Mouse (Mus musculus) hindbrain, postnatal 0 days (tissue): ENCODE data around the gene Snx30. TPM values are rescaled to one million over a fixed set of nuclear protein-coding genes. Genes with fewer than 3 reads are reported as not detected.

Experiments used
- ATAC-seq: fragments of 200-750 bp; cut with Nextera tagmentation; 2 replicates; pipeline ENCODE4 v1.8.0; 2017; ENCODE audit warnings: mild to moderate bottlenecking, moderate TSS enrichment, moderate library complexity
- DNase-seq: peaks from one replicate; pipeline ENCODE4 v3.0.0-alpha.2; 2015; ENCODE audit warnings: low spot score
- H3K27ac ChIP-seq: fragments of 300-500 bp; sonication (generic); 2 replicates; pipeline ENCODE4 v1.5.1; 2014; ENCODE audit warnings: mild to moderate bottlenecking
- H3K27me3 ChIP-seq: fragments of 300-500 bp; sonication (generic); 2 replicates; pipeline ENCODE4 v1.6.1; 2014; ENCODE audit warnings: low read length, mixed read lengths; ENCODE audit not compliant: insufficient read depth
- H3K36me3 ChIP-seq: fragments of 300-500 bp; sonication (generic); 2 replicates; pipeline ENCODE4 v1.6.1; 2014; ENCODE audit warnings: low read length, mixed read lengths; ENCODE audit not compliant: insufficient read depth
- H3K4me1 ChIP-seq: fragments of 300-500 bp; sonication (generic); 2 replicates; pipeline ENCODE4 v1.6.1; 2014; ENCODE audit warnings: antibody characterized with exemption, low read length, mixed read lengths; ENCODE audit not compliant: insufficient read depth
- H3K4me2 ChIP-seq: fragments of 300-500 bp; sonication (generic); 2 replicates; pipeline ENCODE4 v1.6.1; 2014; ENCODE audit warnings: low read depth, mild to moderate bottlenecking, low read length, moderate library complexity, mixed read lengths
- H3K4me3 ChIP-seq: fragments of 300-500 bp; sonication (generic); 2 replicates; pipeline ENCODE4 v1.5.1; 2014; ENCODE audit warnings: low read length
- H3K9ac ChIP-seq: fragments of 300-500 bp; sonication (generic); replicated peaks from 2 replicates; pipeline ENCODE4 v1.6.1; 2014; ENCODE audit warnings: mild to moderate bottlenecking, low read length, moderate library complexity, mixed read lengths
- H3K9me3 ChIP-seq: fragments of 300-500 bp; sonication (generic); 2 replicates; pipeline ENCODE4 v1.6.1; 2016; ENCODE audit warnings: low read length, mixed read lengths
- CTCF ChIP-seq: IDR thresholded peaks from 2 replicates; pipeline ENCODE4 v1.5.1; 2016; ENCODE audit warnings: antibody characterized with exemption, control low read depth, low read depth
- WGBS: fragments of 180-500 bp; shearing (Covaris S2); extraction: QIAGEN DNeasy Blood & Tissue Kit; methylation state at CpG from one replicate; pipeline ENCODE4 v1.1.7; 2014; 5-methylcytosine and 5-hydroxymethylcytosine counted together
- polyA plus RNA-seq: library from polyadenylated mRNA; unstranded; fragments of >200 nt; fragmentation: Nextera tagmentation; extraction: Ambion mirVana; gene quantifications from 2 replicates; pipeline ENCODE4 v1.2.1, GENCODE M21; 2015
- total RNA-seq: library from RNA; depleted of rRNA; stranded (reverse); fragments of >200 nt; gene quantifications from 2 replicates; pipeline ENCODE4 v1.2.3, GENCODE M21; 2014

Gene Snx30
- total and polyA plus RNA-seq, 2 experiments from 2014 or later = 15.8 to 31.2 TPM

GRCm38 (mm10) chr4:59876570-59876969, 70.9 kb downstream of the Snx30 start:
- TF ChIP-seq CTCF = no peak
- WGBS = 50% methylated on average over 6 of the region's 6 CpGs
- H3K27ac ChIP-seq = no peak overlapping the region
- DNase-seq = no peak
- peak; percentile 52; the same call in 1 of the 2 replicates for ATAC-seq
- H3K36me3 ChIP-seq = peaks cover 13% of the 10 kb centered on the region; the same call in 1 of the 2 replicates
- no peaks in the 10 kb centered on the region for H3K27me3 ChIP-seq
- no peaks in the 10 kb centered on the region for H3K9me3 ChIP-seq
- no peaks in the 10 kb centered on the region for H3K4me1 ChIP-seq
- H3K4me2 ChIP-seq = no peak overlapping the region
- no peak overlapping the region for H3K9ac ChIP-seq
- H3K4me3 ChIP-seq = no peak overlapping the region

GRCm38 (mm10) chr4:59877025-59877424, 71.4 kb downstream of the Snx30 start:
- WGBS = 43% methylated on average over 2 of the region's 2 CpGs
- no peak overlapping the region for H3K4me3 ChIP-seq
- no peak overlapping the region for H3K27ac ChIP-seq
- DNase-seq (peak; percentile 18), ATAC-seq (peak; percentile 43; the same call in 1 of the 2 replicates)
- H3K27me3 ChIP-seq = no peaks in the 10 kb centered on the region
- H3K9me3 ChIP-seq = no peaks in the 10 kb centered on the region
- TF ChIP-seq CTCF = peak; percentile 26; the same call in 1 of the 2 replicates
- no peak overlapping the region for H3K9ac ChIP-seq
- H3K36me3 ChIP-seq = peaks cover 13% of the 10 kb centered on the region; the same call in 1 of the 2 replicates
- no peak overlapping the region for H3K4me2 ChIP-seq
- H3K4me1 ChIP-seq = no peaks in the 10 kb centered on the region

GRCm38 (mm10) chr4:59878595-59878994, 73.0 kb downstream of the Snx30 start:
- DNase-seq = no peak
- no peak overlapping the region for H3K9ac ChIP-seq
- H3K27ac ChIP-seq = no peak overlapping the region
- peaks cover 13% of the 10 kb centered on the region; the same call in 1 of the 2 replicates for H3K36me3 ChIP-seq
- no peaks in the 10 kb centered on the region for H3K4me1 ChIP-seq
- 95% methylated on average over 8 of the region's 8 CpGs for WGBS
- H3K27me3 ChIP-seq = no peaks in the 10 kb centered on the region
- ATAC-seq = no peak
- no peak overlapping the region for H3K4me2 ChIP-seq
- no peak overlapping the region for H3K4me3 ChIP-seq
- no peaks in the 10 kb centered on the region for H3K9me3 ChIP-seq
- no peak for TF ChIP-seq CTCF

DNA sequence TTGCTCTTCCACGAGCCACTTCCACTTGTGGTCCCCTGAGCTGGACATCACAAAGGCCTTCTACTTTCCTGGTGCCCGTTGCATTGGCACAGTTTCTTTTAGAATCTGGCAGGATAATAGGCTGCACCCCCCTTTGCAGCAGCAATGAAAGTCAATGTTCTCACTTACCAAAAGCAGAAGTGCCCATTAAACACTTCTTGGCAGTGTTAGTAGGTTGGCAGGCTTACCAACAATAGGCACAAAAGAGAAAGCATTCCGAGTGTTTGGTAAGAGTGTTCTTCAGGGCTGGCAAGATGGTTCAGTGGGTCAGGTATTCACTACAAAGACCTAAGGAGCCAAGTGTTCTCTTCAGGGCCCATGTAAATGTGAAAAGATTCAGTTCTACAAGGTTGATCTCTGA, 73.8 kb downstream of the Snx30 start:
- Histone ChIP-seq H3K4me1 (no peaks in the 10 kb centered on the region), H3K9me3 (no peaks in the 10 kb centered on the region), H3K27ac (no peak overlapping the region), H3K4me3 (no peak overlapping the region), H3K9ac (no peak overlapping the region), H3K27me3 (no peaks in the 10 kb centered on the region), H3K4me2 (no peak overlapping the region), H3K36me3 (peaks cover 13% of the 10 kb centered on the region; the same call in 1 of the 2 replicates)
- WGBS = 57% methylated on average over 3 of the region's 3 CpGs
- no peak for TF ChIP-seq CTCF
- DNase-seq (peak; percentile 28), ATAC-seq (no peak)

GRCm38 (mm10) chr4:59880725-59881124, 75.1 kb downstream of the Snx30 start:
- H3K9ac ChIP-seq = no peak overlapping the region
- no peak overlapping the region for H3K27ac ChIP-seq
- TF ChIP-seq CTCF = no peak
- no peaks in the 10 kb centered on the region for H3K9me3 ChIP-seq
- H3K4me1 ChIP-seq = no peaks in the 10 kb centered on the region
- H3K4me2 ChIP-seq = no peak overlapping the region
- peaks cover 13% of the 10 kb centered on the region; the same call in 1 of the 2 replicates for H3K36me3 ChIP-seq
- WGBS = 86% methylated on average over 5 of the region's 5 CpGs
- DNase-seq (no peak), ATAC-seq (no peak)
- H3K4me3 ChIP-seq = no peak overlapping the region
- no peaks in the 10 kb centered on the region for H3K27me3 ChIP-seq

- Histone ChIP-seq H3K4me1 (no peaks in the 10 kb centered on the region), H3K36me3 (peaks cover 14% of the 10 kb centered on the region; the same call in 1 of the 2 replicates), H3K27me3 (no peaks in the 10 kb centered on the region), H3K9ac (no peak overlapping the region), H3K4me2 (no peak overlapping the region), H3K27ac (no peak overlapping the region), H3K9me3 (no peaks in the 10 kb centered on the region), H3K4me3 (no peak overlapping the region)
- no peak for ATAC-seq
- no peak for TF ChIP-seq CTCF
- WGBS = 90% methylated on average over 2 of the region's 2 CpGs
- no peak for DNase-seq
Measured at GRCm38 (mm10) chr4:59881210-59881609, 75.6 kb downstream of the Snx30 start.

DNA sequence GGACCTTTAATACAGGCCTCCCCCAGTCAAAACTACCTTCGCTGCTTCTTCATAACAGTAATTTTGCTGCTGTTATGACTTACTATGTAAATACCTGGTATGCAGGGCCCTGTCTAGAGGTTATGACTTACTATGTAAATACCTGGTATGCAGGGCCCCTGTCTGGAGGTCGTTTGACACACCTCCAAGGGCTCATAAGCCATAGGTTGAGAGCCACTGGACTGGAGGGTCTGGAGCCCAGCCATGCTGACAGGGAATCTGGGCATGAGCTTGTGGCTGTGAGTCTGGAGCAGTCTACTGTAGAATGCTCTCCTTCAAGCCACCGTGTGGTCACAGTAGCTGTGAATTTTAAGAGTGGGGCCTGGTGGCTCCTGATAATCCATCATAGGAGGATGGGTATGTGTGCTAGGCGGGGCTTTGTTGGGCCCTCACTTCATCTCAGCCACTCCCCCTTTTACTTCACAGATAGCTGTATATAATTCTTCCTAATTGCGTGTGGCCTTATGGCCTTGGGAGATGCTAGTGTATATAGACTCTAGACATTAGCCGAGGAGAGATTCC, 78.6 kb downstream of the Snx30 start:
- 85% methylated on average over 6 of the region's 6 CpGs for WGBS
- Histone ChIP-seq H3K27ac (no peak overlapping the region), H3K27me3 (no peaks in the 10 kb centered on the region), H3K9ac (no peak overlapping the region), H3K9me3 (no peaks in the 10 kb centered on the region), H3K4me1 (no peaks in the 10 kb centered on the region), H3K36me3 (peaks cover 16% of the 10 kb centered on the region; the same call in 1 of the 2 replicates), H3K4me3 (no peak overlapping the region), H3K4me2 (no peak overlapping the region)
- ATAC-seq (no peak), DNase-seq (no peak)
- TF ChIP-seq CTCF = no peak
